Mouse (Mus musculus): ENCODE results near the gene Cacng7. TPM values are rescaled to one million over a fixed set of nuclear protein-coding genes. Genes with fewer than 3 reads are reported as not detected.

Cacng7 gene
- total RNA-seq, 1 experiment = 14.4 TPM

GRCm38 (mm10) chr7:3389444-3390412 is 57.0 kb downstream of the Cacng7 start:
- H3K27ac ChIP-seq (ENCODE audit: insufficient read depth, low read depth, low read length, poor library complexity, severe bottlenecking) = peak overlapping the region; percentile 12; the same call in 1 of the 2 replicates

DNA sequence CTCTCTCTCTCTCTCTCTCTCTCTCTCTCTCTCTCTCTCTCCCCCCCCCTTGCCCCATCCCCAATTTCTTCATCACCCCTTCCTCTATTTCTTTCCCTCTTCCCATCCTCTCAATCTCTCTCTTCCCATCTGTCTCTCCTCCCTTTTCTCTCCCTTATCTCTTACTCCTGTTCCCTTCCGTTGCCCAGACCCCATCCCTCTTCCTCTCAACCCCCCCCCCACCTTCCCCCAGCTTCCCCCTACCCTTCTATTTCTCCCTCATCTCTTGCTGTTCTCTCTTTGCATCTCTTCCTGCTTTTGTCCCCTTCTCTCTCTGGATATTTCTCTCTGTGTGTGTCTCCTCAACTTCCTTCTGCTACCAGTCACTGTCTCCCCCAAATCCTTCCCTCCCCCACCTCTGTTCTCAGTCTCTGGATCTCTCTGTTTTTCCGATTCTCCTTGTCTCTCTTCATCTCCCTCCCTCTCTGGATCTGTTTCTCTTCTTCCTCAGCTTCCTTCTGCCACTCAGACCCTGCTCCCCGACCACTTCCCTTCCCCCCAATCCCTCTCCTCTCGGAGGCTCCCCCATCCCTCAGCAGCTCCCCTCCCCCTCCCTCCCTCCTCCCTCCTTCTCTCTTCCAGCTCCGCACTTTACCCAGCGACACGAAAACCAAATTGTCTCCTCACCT is 57.8 kb downstream of the Cacng7 start, which contains the start of gene Cacng8:
Gene Cacng8, plus strand, starts transcription at position 271 of the 668 bp plus-strand sequence.
- Histone ChIP-seq H3K9ac (ENCODE audit: insufficient read depth, low read depth, low read length, poor library complexity, severe bottlenecking) (peak within 1 kb of the TSS; percentile 28; the same call in 1 of the 2 replicates), H3K27ac (ENCODE audit: insufficient read depth, low read depth, low read length, poor library complexity, severe bottlenecking) (peak within 1 kb of the TSS; percentile 23; the same call in 1 of the 2 replicates), H3K4me3 (ENCODE audit: insufficient read depth in 1 of 2, low read depth in 1 of 2, low read length in 2 of 2, poor library complexity in 1 of 2, severe bottlenecking in 1 of 2) (peak within 1 kb of the TSS; percentile 52 to 56), H3K4me1 (ENCODE audit: control insufficient read depth in 2 of 2, insufficient read depth in 2 of 2, low read length in 2 of 2, poor library complexity in 1 of 2) (peaks cover 5 to 13% of the 10 kb centered on the region in 2 experiments; a peak in 3 of 4 replicates), H3K9me3 (ENCODE audit: control insufficient read depth, insufficient read depth, low read depth, low read length) (no peaks in the 10 kb centered on the region), H3K36me3 (ENCODE audit: control insufficient read depth, insufficient read depth, low read length, poor library complexity, severe bottlenecking) (no peaks in the 10 kb centered on the region; the same call in 1 of the 2 replicates)
- TF ChIP-seq ZC3H11A (IDR thresholded peaks at IDR 0.05; ENCODE audit: borderline replicate concordance, low read depth, low read length) (no peak), HCFC1 (IDR thresholded peaks at IDR 0.05; ENCODE audit: borderline replicate concordance, insufficient read depth, low read length) (no peak), CHD2 (IDR thresholded peaks at IDR 0.05; ENCODE audit: low read depth, low read length) (no peak), MAFK (IDR thresholded peaks at IDR 0.05; ENCODE audit: insufficient read depth, low read depth, low read length) (no peak), ZNF384 (IDR thresholded peaks at IDR 0.05; ENCODE audit: low read depth, low read length) (no peak)
- in situ Hi-C loops (cut with MboI; ENCODE audit: low sequenced_read_pairs in 2 of 2, unreplicated experiment in 2 of 2) = no loop called here
- DNase-seq (ENCODE audit: low read depth, low spot score) = no peak

More at GRCm38 (mm10) chr7:3389444-3390412, 57.0 kb downstream of the Cacng7 start:
- no peak for DNase-seq (ENCODE audit: low read depth, low spot score)
- Histone ChIP-seq H3K4me3 (ENCODE audit: insufficient read depth in 1 of 2, low read depth in 1 of 2, low read length in 2 of 2, poor library complexity in 1 of 2, severe bottlenecking in 1 of 2) (peak overlapping the region in 1 of 2 experiments; percentile 17; a peak in 1 of 4 replicates), H3K4me1 (ENCODE audit: control insufficient read depth in 2 of 2, insufficient read depth in 2 of 2, low read length in 2 of 2, poor library complexity in 1 of 2) (peaks cover 5 to 13% of the 10 kb centered on the region in 2 experiments; a peak in 3 of 4 replicates), H3K9me3 (ENCODE audit: control insufficient read depth, insufficient read depth, low read depth, low read length) (no peaks in the 10 kb centered on the region), H3K36me3 (ENCODE audit: control insufficient read depth, insufficient read depth, low read length, poor library complexity, severe bottlenecking) (no peaks in the 10 kb centered on the region; the same call in 1 of the 2 replicates), H3K9ac (ENCODE audit: insufficient read depth, low read depth, low read length, poor library complexity, severe bottlenecking) (no peak overlapping the region)
- TF ChIP-seq ZNF384 (IDR thresholded peaks at IDR 0.05; ENCODE audit: low read depth, low read length) (peak; percentile 54; the same call in 1 of the 2 replicates), CHD2 (IDR thresholded peaks at IDR 0.05; ENCODE audit: low read depth, low read length) (no peak)
- in situ Hi-C loops (cut with MboI; ENCODE audit: low sequenced_read_pairs in 2 of 2, unreplicated experiment in 2 of 2) = no loop called here

DNA sequence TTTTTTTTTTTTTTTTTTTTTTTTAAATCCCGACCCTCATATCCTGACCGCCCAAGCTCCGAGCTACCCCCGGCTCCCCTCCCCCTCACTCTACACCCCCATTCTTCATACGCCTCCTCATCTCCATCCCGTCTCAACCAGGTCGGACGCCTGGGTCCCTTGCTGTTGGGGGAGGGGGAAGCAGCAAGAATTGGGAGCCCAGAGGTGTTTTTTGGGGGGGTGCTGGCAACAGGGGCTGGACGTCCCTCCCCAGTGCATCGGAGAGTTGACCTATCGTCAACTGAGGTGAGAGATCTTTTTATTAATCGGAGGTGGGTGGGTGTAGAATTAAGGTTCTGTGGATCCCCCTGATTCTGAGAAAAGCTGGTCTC is 58.3 kb downstream of the Cacng7 start:
- Histone ChIP-seq H3K4me3 (ENCODE audit: insufficient read depth in 1 of 2, low read depth in 1 of 2, low read length in 2 of 2, poor library complexity in 1 of 2, severe bottlenecking in 1 of 2) (peak overlapping the region; percentile 52 to 56; a peak in 3 of 4 replicates), H3K36me3 (ENCODE audit: control insufficient read depth, insufficient read depth, low read length, poor library complexity, severe bottlenecking) (no peaks in the 10 kb centered on the region; the same call in 1 of the 2 replicates), H3K27ac (ENCODE audit: insufficient read depth, low read depth, low read length, poor library complexity, severe bottlenecking) (no peak overlapping the region), H3K4me1 (ENCODE audit: control insufficient read depth in 2 of 2, insufficient read depth in 2 of 2, low read length in 2 of 2, poor library complexity in 1 of 2) (peaks cover 5 to 13% of the 10 kb centered on the region in 2 experiments; a peak in 3 of 4 replicates), H3K9ac (ENCODE audit: insufficient read depth, low read depth, low read length, poor library complexity, severe bottlenecking) (peak overlapping the region; percentile 28; the same call in 1 of the 2 replicates), H3K9me3 (ENCODE audit: control insufficient read depth, insufficient read depth, low read depth, low read length) (no peaks in the 10 kb centered on the region)
- no peak for DNase-seq (ENCODE audit: low read depth, low spot score)
- no peak for TF ChIP-seq ZC3H11A (IDR thresholded peaks at IDR 0.05; ENCODE audit: borderline replicate concordance, low read depth, low read length)
- TF ChIP-seq ZNF384 (IDR thresholded peaks at IDR 0.05; ENCODE audit: low read depth, low read length) = 0 out of 2 replicates have a peak, but pooled peaks have one; percentile 37
- in situ Hi-C loops (cut with MboI; ENCODE audit: low sequenced_read_pairs in 2 of 2, unreplicated experiment in 2 of 2) = no loop called here

GRCm38 (mm10) chr7:3391809-3392208 is 59.1 kb downstream of the Cacng7 start:
- Histone ChIP-seq H3K36me3 (ENCODE audit: control insufficient read depth, insufficient read depth, low read length, poor library complexity, severe bottlenecking) (no peaks in the 10 kb centered on the region; the same call in 1 of the 2 replicates), H3K4me1 (ENCODE audit: control insufficient read depth in 2 of 2, insufficient read depth in 2 of 2, low read length in 2 of 2, poor library complexity in 1 of 2) (peaks cover 5 to 13% of the 10 kb centered on the region in 2 experiments; a peak in 3 of 4 replicates), H3K4me3 (ENCODE audit: insufficient read depth in 1 of 2, low read depth in 1 of 2, low read length in 2 of 2, poor library complexity in 1 of 2, severe bottlenecking in 1 of 2) (no peak overlapping the region), H3K9ac (ENCODE audit: insufficient read depth, low read depth, low read length, poor library complexity, severe bottlenecking) (no peak overlapping the region), H3K27ac (ENCODE audit: insufficient read depth, low read depth, low read length, poor library complexity, severe bottlenecking) (no peak overlapping the region), H3K9me3 (ENCODE audit: control insufficient read depth, insufficient read depth, low read depth, low read length) (no peaks in the 10 kb centered on the region)
- no peak for TF ChIP-seq ZNF384 (IDR thresholded peaks at IDR 0.05; ENCODE audit: low read depth, low read length)
- TF ChIP-seq ZC3H11A (IDR thresholded peaks at IDR 0.05; ENCODE audit: borderline replicate concordance, low read depth, low read length) = no peak
- no peak for TF ChIP-seq CHD2 (IDR thresholded peaks at IDR 0.05; ENCODE audit: low read depth, low read length)
- TF ChIP-seq MAFK (IDR thresholded peaks at IDR 0.05; ENCODE audit: insufficient read depth, low read depth, low read length) = no peak
- TF ChIP-seq HCFC1 (IDR thresholded peaks at IDR 0.05; ENCODE audit: borderline replicate concordance, insufficient read depth, low read length) = no peak
- in situ Hi-C loops (cut with MboI; ENCODE audit: low sequenced_read_pairs in 2 of 2, unreplicated experiment in 2 of 2) = no loop called here
- DNase-seq (ENCODE audit: low read depth, low spot score) = no peak
